Mouse (Mus musculus) MEL (cell line): ENCODE measurements at regions not wholly inside any gene's neighbourhood (a gene's known extent, or its start where the extent isn't known, plus 50 kb on each side); places are given as distances from the start of the nearest gene placed in this dataset.

ENCODE experiments used
- DNase-seq: peaks from one replicate; pipeline ENCODE4 v3.0.0; 2011; ENCODE audit warnings: low read depth, low spot score
- H3K27ac ChIP-seq: 2 replicates; pipeline ENCODE4 v1.5.1; 2012; ENCODE audit warnings: low read depth, mild to moderate bottlenecking, control low read depth, low read length, moderate library complexity; ENCODE audit not compliant: control insufficient read depth
- H3K27me3 ChIP-seq, 2 experiments: fragments of 150-350 bp in 1 of 2; sonication (generic) in 1 of 2; 2 replicates each; pipeline ENCODE4 v1.6.1; 2012; ENCODE audit warnings: low read length in 2 of 2, mild to moderate bottlenecking in 2 of 2, improper control_type of control experiment in 1 of 2, moderate library complexity in 1 of 2; ENCODE audit not compliant: insufficient read depth in 2 of 2, control insufficient read depth in 1 of 2
- H3K36me3 ChIP-seq, 2 experiments: 2 replicates each; pipeline ENCODE4 v1.6.1; 2012 to 2014; ENCODE audit warnings: low read length in 2 of 2, improper control_type of control experiment in 1 of 2, inconsistent platforms in 1 of 2, mild to moderate bottlenecking in 1 of 2; ENCODE audit not compliant: insufficient read depth in 2 of 2, control insufficient read depth in 1 of 2
- H3K4me1 ChIP-seq, 2 experiments: fragments of 150-350 bp in 1 of 2; sonication (generic) in 1 of 2; 2 replicates each; pipeline ENCODE4 v1.6.1; 2012; ENCODE audit warnings: low read length in 2 of 2, improper control_type of control experiment in 1 of 2, mild to moderate bottlenecking in 1 of 2; ENCODE audit not compliant: insufficient read depth in 2 of 2, control insufficient read depth in 1 of 2
- H3K4me3 ChIP-seq, 2 experiments: fragments of 150-350 bp in 1 of 2; sonication (generic) in 1 of 2; 2 replicates each; pipeline ENCODE4 v1.5.1; 2012; ENCODE audit warnings: low read depth in 2 of 2, low read length in 2 of 2, mild to moderate bottlenecking in 2 of 2, moderate library complexity in 2 of 2, control low read depth in 1 of 2, improper control_type of control experiment in 1 of 2; ENCODE audit not compliant: control insufficient read depth in 1 of 2, insufficient read depth in 1 of 2
- H3K79me2 ChIP-seq: 2 replicates; pipeline ENCODE4 v1.6.1; 2012; ENCODE audit warnings: mild to moderate bottlenecking, low read length, moderate library complexity; ENCODE audit not compliant: control insufficient read depth, poor library complexity, insufficient read depth
- H3K9ac ChIP-seq: 2 replicates; pipeline ENCODE4 v1.6.1; 2012; ENCODE audit warnings: low read depth, mild to moderate bottlenecking, control low read depth, low read length, moderate library complexity; ENCODE audit not compliant: control insufficient read depth, poor library complexity, severe bottlenecking
- H3K9me3 ChIP-seq: fragments of 150-350 bp; sonication (generic); replicated peaks from 2 replicates; pipeline ENCODE4 v1.6.1; 2012; ENCODE audit warnings: mild to moderate bottlenecking, low read length, improper control_type of control experiment, moderate library complexity; ENCODE audit not compliant: insufficient read depth
- BHLHE40 ChIP-seq: IDR thresholded peaks from 2 replicates; pipeline ENCODE4 v1.6.1; 2012; ENCODE audit warnings: low read depth, mild to moderate bottlenecking, inconsistent platforms, low read length, improper control_type of control experiment, borderline replicate concordance
- CHD2 ChIP-seq: IDR thresholded peaks from 2 replicates; pipeline ENCODE4 v1.6.1; 2011; ENCODE audit warnings: low read length, improper control_type of control experiment
- CTCF ChIP-seq, 3 experiments: IDR thresholded peaks in 2 of 3; conservative IDR thresholded peaks in 1 of 3; 2 replicates each; pipeline ENCODE4 v1.5.1; 2011 to 2012; ENCODE audit warnings: low read length in 3 of 3, low read depth in 2 of 3, mild to moderate bottlenecking in 2 of 3, improper control_type of control experiment in 1 of 3, inconsistent platforms in 1 of 3, mixed read lengths in 1 of 3, moderate library complexity in 1 of 3; ENCODE audit not compliant: control insufficient read depth in 1 of 3, insufficient read depth in 1 of 3, poor library complexity in 1 of 3, severe bottlenecking in 1 of 3
- E2F4 ChIP-seq: IDR thresholded peaks from 2 replicates; pipeline ENCODE4 v1.6.1; 2011; ENCODE audit warnings: low read depth, low read length, improper control_type of control experiment, borderline replicate concordance
- ETS1 ChIP-seq: IDR thresholded peaks from 2 replicates; pipeline ENCODE4 v1.6.1; 2012; ENCODE audit warnings: low read depth, mild to moderate bottlenecking, inconsistent platforms, low read length, improper control_type of control experiment, moderate library complexity
- MEF2A ChIP-seq: IDR thresholded peaks from 2 replicates; pipeline ENCODE4 v1.6.1; 2014; ENCODE audit warnings: low read depth, mild to moderate bottlenecking, inconsistent platforms, low read length, improper control_type of control experiment; ENCODE audit not compliant: poor library complexity, insufficient replicate concordance, severe bottlenecking; ENCODE audit errors: extremely low read depth
- MYB ChIP-seq: IDR thresholded peaks from 2 replicates; pipeline ENCODE4 v1.6.1; 2011; ENCODE audit warnings: mild to moderate bottlenecking, low read depth, low read length, improper control_type of control experiment
- NELFE ChIP-seq: IDR thresholded peaks from 2 replicates; pipeline ENCODE4 v1.6.1; 2011; ENCODE audit warnings: low read depth, low read length, improper control_type of control experiment
- POLR2AphosphoS5 ChIP-seq: IDR thresholded peaks from 2 replicates; pipeline ENCODE4 v1.6.1; 2012; ENCODE audit warnings: low read depth, borderline replicate concordance, mild to moderate bottlenecking, inconsistent platforms, low read length, moderate library complexity, mixed read lengths
- RAD21 ChIP-seq: IDR thresholded peaks from 2 replicates; pipeline ENCODE4 v1.6.1; 2011; ENCODE audit warnings: mild to moderate bottlenecking, low read depth, low read length, improper control_type of control experiment
- TAL1 ChIP-seq: IDR thresholded peaks from 2 replicates; pipeline ENCODE4 v1.6.1; 2012; ENCODE audit warnings: mild to moderate bottlenecking, inconsistent platforms, low read length, moderate library complexity, mixed read lengths
- UBTF ChIP-seq: IDR thresholded peaks from 2 replicates; pipeline ENCODE4 v1.6.1; 2012; ENCODE audit warnings: low read depth, mild to moderate bottlenecking, inconsistent platforms, low read length, improper control_type of control experiment, moderate library complexity, borderline replicate concordance; ENCODE audit not compliant: insufficient read depth
- USF1 ChIP-seq: IDR thresholded peaks from 2 replicates; pipeline ENCODE4 v1.6.1; 2014; ENCODE audit warnings: low read depth, mild to moderate bottlenecking, inconsistent platforms, low read length, improper control_type of control experiment, moderate library complexity
- ZKSCAN1 ChIP-seq: IDR thresholded peaks from 2 replicates; pipeline ENCODE4 v1.6.1; 2012; ENCODE audit warnings: low read depth, mild to moderate bottlenecking, inconsistent platforms, low read length, improper control_type of control experiment, moderate library complexity
- ZMIZ1 ChIP-seq: IDR thresholded peaks from 2 replicates; pipeline ENCODE4 v1.6.1; 2012; ENCODE audit warnings: low read depth, mild to moderate bottlenecking, inconsistent platforms, low read length, improper control_type of control experiment, moderate library complexity

DNA sequence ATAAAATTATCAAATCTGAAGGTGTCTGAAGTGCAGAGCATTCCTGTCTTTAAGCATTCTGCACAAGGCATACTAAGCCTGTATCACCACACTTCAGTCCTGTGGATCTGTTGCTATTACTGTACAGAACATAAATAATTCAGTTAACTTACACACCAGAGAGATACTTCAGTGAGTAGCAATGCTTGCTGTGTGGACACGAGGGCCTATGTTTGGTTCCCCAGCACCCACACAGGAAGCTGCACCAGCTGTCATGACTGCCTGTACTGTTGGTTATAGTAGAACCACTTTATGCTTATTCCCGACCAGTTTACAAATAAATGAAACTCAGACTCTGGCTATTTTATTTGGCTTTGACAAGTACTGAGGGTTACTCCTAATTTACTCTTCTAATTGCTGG lies 271.7 kb downstream of the Slc30a10 start:
- TF ChIP-seq TAL1 = no peak
- no peak for TF ChIP-seq BHLHE40
- TF ChIP-seq USF1 = no peak
- TF ChIP-seq CHD2 = no peak
- no peak for TF ChIP-seq RAD21
- no peak for TF ChIP-seq MYB
- TF ChIP-seq ZMIZ1 = no peak
- TF ChIP-seq ZKSCAN1 = no peak
- no peak for TF ChIP-seq NELFE
- TF ChIP-seq POLR2AphosphoS5 = no peak
- no peak for TF ChIP-seq ETS1
- H3K9me3 ChIP-seq = no peaks in the 10 kb centered on the region
- no peaks in the 10 kb centered on the region for H3K79me2 ChIP-seq
- no peak overlapping the region for H3K9ac ChIP-seq
- no peaks in the 10 kb centered on the region for H3K36me3 ChIP-seq
- H3K27me3 ChIP-seq = no peaks in the 10 kb centered on the region
- no peaks in the 10 kb centered on the region for H3K4me1 ChIP-seq
- H3K4me3 ChIP-seq = no peak overlapping the region
- no peak overlapping the region for H3K27ac ChIP-seq
- no peak for DNase-seq

DNA sequence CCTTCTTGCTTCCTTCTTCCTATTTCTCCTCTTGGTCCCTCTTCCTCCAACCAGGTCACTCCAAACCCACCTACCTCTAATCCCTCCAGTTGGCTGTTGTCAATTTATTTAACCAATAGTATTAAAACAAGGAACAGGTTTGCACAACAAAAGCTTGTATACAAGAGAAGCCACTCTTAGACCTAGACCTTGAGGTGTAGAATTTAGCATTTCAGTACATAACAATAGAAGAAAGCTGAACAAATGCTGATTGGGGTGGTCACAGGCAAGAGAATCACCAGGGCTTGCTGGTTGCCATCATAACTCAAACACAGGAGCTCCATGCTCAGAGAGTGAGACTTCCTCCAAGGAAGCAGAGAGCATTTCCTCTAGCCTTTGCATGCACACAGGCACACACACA lies 272.2 kb downstream of the Slc30a10 start:
- Histone ChIP-seq H3K4me1 (no peaks in the 10 kb centered on the region), H3K36me3 (no peaks in the 10 kb centered on the region)
- no peak for TF ChIP-seq E2F4
- TF ChIP-seq, all 39 proteins: peak for 0
- DNase-seq = no peak
- Histone ChIP-seq H3K4me3 (no peak overlapping the region), H3K27ac (no peak overlapping the region), H3K9me3 (no peaks in the 10 kb centered on the region), H3K27me3 (no peaks in the 10 kb centered on the region), H3K79me2 (no peaks in the 10 kb centered on the region), H3K9ac (no peak overlapping the region)

DNA sequence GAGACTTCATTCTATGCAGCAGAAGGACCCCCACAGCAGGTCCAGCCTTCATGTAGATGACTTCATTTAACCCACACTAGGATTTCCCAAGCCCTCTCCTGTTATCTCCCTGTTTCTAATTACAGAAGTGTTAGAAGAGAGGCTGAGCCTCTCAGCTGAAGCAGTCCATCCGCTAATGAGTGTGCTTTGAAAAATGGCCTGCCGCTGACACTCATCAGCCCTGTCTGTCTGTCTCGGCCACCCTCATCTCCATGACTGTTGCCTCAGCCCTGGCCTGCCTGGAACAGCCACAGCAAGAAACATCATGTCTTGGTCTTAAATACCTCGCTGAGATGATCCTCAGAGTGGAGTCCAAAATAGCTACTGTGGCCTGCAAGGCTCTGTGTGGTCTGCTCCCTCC lies 273.1 kb downstream of the Slc30a10 start:
- TF ChIP-seq CTCF (IDR thresholded peaks at IDR 0.05 in 2 of 3, conservative IDR thresholded peaks at IDR 0.05 in 1 of 3; ENCODE audit: control insufficient read depth in 1 of 3, insufficient read depth in 1 of 3, low read depth in 2 of 3, low read length in 3 of 3, poor library complexity in 1 of 3, severe bottlenecking in 1 of 3) = no peak
- TF ChIP-seq POLR2AphosphoS5 = no peak
- TF ChIP-seq UBTF = no peak
- no peak for TF ChIP-seq MEF2A
- Histone ChIP-seq H3K79me2 (no peaks in the 10 kb centered on the region), H3K36me3 (no peaks in the 10 kb centered on the region), H3K27me3 (no peaks in the 10 kb centered on the region), H3K27ac (no peak overlapping the region), H3K4me3 (no peak overlapping the region), H3K9ac (no peak overlapping the region), H3K9me3 (no peaks in the 10 kb centered on the region), H3K4me1 (no peaks in the 10 kb centered on the region)
- DNase-seq = no peak
